Mouse (Mus musculus): ENCODE data around the gene OR5BS1P.

DNA sequence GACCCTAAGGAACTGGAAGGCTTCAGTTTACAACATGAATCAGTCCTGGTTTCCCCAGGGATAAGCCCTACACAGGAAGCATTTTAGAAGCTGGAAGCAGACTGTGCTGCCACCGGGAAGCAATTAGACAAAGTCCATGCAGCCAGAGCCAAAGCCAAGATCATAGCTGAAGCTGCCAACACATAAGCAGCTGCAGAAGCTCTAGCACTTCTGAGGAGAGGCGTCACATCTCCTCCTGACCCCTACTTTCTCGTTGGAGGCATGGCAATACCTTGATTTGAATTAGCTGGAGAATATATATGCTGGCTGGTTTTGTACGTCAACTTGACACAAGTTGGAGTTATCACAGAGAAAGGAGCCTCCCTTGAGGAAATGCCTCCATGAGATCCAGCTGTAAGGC, 48.8 kb upstream of the OR5BS1P start:
- TF ChIP-seq CTCF (IDR thresholded peaks at IDR 0.05; ENCODE audit: low read depth, low read length), result no peak
- no peak for TF ChIP-seq POLR2A (IDR thresholded peaks at IDR 0.05; ENCODE audit: extremely low read depth, insufficient read depth, low read length)

Measured in liver, adult 2 months (tissue).